Mouse (Mus musculus) neural tube, embryonic 15.5 days (tissue): ENCODE results near the gene Dbt. TPM values are rescaled to one million over a fixed set of nuclear protein-coding genes. Genes with fewer than 3 reads are reported as not detected.

Source experiments
- ATAC-seq: fragments of 200-750 bp; cut with Nextera tagmentation; 2 replicates; pipeline ENCODE4 v1.8.0; 2017; ENCODE audit warnings: mild to moderate bottlenecking, moderate TSS enrichment, moderate library complexity; ENCODE audit not compliant: low FRiP score
- H3K27ac ChIP-seq: fragments of 300-500 bp; sonication (generic); replicated peaks from 2 replicates; pipeline ENCODE4 v1.5.1; 2015; ENCODE audit warnings: mild to moderate bottlenecking, inconsistent platforms
- H3K27me3 ChIP-seq: fragments of 300-500 bp; sonication (generic); replicated peaks from 2 replicates; pipeline ENCODE4 v1.6.1; 2015; ENCODE audit warnings: inconsistent platforms
- H3K36me3 ChIP-seq: fragments of 300-500 bp; sonication (generic); 2 replicates; pipeline ENCODE4 v1.6.1; 2015; ENCODE audit warnings: inconsistent platforms
- H3K4me1 ChIP-seq: fragments of 300-500 bp; sonication (generic); 2 replicates; pipeline ENCODE4 v1.6.1; 2015; ENCODE audit warnings: inconsistent platforms
- H3K4me2 ChIP-seq: fragments of 300-500 bp; sonication (generic); 2 replicates; pipeline ENCODE4 v1.6.1; 2015; ENCODE audit warnings: inconsistent platforms, mild to moderate bottlenecking, moderate library complexity
- H3K4me3 ChIP-seq: fragments of 300-500 bp; sonication (generic); replicated peaks from 2 replicates; pipeline ENCODE4 v1.5.1; 2015; ENCODE audit warnings: mild to moderate bottlenecking, inconsistent platforms
- H3K9ac ChIP-seq: fragments of 300-500 bp; sonication (generic); replicated peaks from 2 replicates; pipeline ENCODE4 v1.6.1; 2015; ENCODE audit warnings: mild to moderate bottlenecking, inconsistent platforms
- H3K9me3 ChIP-seq: fragments of 300-500 bp; sonication (generic); replicated peaks from 2 replicates; pipeline ENCODE4 v1.6.1; 2016; ENCODE audit warnings: inconsistent platforms
- WGBS: fragments of 180-500 bp; shearing (Covaris S2); methylation state at CpG from one replicate; pipeline ENCODE4 v1.1.7; 2015; ENCODE audit warnings: mixed read lengths; 5-methylcytosine and 5-hydroxymethylcytosine counted together
- polyA plus RNA-seq: library from polyadenylated mRNA; unstranded; fragments of >200 nt; fragmentation: Nextera tagmentation; extraction: Ambion mirVana; gene quantifications from 2 replicates; pipeline ENCODE4 v1.2.1, GENCODE M21; 2015

Gene Dbt
- polyA plus RNA-seq, 1 experiment from 2014 or later = 13.7 TPM

DNA sequence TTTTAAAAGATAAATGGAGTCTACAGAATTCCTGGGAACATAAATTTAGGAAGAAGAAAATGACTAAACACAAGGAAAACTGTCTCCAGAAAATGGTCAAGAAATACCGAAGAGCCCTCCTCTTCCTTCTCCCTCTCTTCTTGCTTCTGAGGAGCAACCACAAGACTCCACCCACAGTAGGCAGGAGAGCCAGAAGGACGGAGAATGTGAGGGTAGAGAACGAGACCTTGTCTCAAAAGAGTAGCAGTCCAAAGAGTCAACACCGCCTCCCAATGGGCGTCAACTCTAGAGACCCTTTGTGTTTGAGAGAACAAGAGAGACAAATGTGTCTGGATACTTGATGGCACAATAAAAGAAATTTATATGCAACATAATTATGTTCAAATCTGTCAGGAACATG lies 19.2 kb upstream of the Dbt start:
- no peak overlapping the region for H3K27ac ChIP-seq
- no peaks in the 10 kb centered on the region for H3K9me3 ChIP-seq
- no peaks in the 10 kb centered on the region for H3K27me3 ChIP-seq
- no peak overlapping the region for H3K4me2 ChIP-seq
- no peak for ATAC-seq
- 57% methylated on average over 5 of the region's 5 CpGs for WGBS
- peaks cover 81% of the 10 kb centered on the region for H3K36me3 ChIP-seq
- no peak overlapping the region for H3K4me3 ChIP-seq
- no peak overlapping the region for H3K9ac ChIP-seq
- H3K4me1 ChIP-seq = no peaks in the 10 kb centered on the region

DNA sequence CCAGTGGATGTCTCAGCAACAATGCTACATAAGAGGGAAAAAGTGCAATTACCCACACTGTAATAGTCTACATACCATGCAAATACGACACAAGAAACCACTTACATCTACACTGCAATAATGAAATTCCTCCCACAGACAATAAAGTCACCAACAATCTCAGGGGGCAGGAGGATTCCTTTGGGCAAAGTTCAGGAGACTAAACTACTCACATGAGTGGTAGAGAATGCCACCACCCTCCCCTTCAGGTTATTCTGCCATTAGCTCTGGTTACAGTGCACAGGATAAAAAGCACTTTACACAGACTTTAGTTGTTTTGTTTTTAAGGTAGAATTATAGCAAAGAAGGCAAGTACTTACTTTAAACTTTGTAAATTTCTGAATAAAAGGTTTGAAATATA lies 17.2 kb upstream of the Dbt start:
- Histone ChIP-seq H3K9me3 (no peaks in the 10 kb centered on the region), H3K27ac (no peak overlapping the region), H3K4me2 (no peak overlapping the region), H3K4me3 (no peak overlapping the region), H3K27me3 (no peaks in the 10 kb centered on the region), H3K4me1 (no peaks in the 10 kb centered on the region), H3K36me3 (peaks cover 78% of the 10 kb centered on the region), H3K9ac (no peak overlapping the region)
- no peak for ATAC-seq
- 76% methylated on average over 1 of the region's 1 CpGs for WGBS

DNA sequence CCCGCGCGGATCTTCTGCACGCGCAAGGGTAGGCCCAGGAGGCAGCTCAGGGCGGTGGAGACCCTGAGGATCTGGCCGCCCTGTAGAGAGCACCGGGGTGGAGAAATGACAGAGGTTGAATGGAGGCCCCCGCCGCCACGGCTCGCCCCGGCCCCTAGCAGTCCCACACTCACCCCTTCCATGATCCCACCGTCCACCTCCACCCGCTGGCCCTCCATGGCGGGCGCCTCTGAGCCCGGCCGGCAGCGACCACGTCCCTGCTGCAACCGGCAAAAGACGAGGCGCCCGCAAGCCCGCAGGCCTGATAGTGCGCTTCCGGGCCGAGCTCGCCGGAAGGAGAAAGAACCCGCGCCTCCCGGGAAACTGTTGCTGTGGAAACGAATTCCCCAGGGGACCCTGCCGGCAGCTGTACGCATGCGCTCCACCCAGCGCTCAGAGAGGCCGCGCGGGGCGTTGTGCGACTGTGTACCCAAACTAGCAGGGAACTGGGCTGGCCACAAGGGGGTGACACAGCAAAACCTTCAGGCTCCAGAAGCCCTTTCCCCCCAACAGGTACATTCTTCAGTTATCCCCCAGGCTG lies 5.0 kb upstream of the Dbt start, which contains the start of gene Rtca:
TSS of gene Rtca (minus strand) at position 437 of the 580 bp plus-strand sequence.
- Histone ChIP-seq H3K4me1 (peaks cover 24% of the 10 kb centered on the region), H3K36me3 (peaks cover 30% of the 10 kb centered on the region), H3K9me3 (no peaks in the 10 kb centered on the region), H3K4me2 (peak within 1 kb of the TSS; percentile 80), H3K4me3 (peak within 1 kb of the TSS; percentile 94), H3K9ac (peak within 1 kb of the TSS; percentile 86), H3K27ac (peak within 1 kb of the TSS; percentile 81), H3K27me3 (no peaks in the 10 kb centered on the region)
- ATAC-seq = peak; percentile 96
- under 1% methylated on average over 42 of the region's 44 CpGs for WGBS

DNA sequence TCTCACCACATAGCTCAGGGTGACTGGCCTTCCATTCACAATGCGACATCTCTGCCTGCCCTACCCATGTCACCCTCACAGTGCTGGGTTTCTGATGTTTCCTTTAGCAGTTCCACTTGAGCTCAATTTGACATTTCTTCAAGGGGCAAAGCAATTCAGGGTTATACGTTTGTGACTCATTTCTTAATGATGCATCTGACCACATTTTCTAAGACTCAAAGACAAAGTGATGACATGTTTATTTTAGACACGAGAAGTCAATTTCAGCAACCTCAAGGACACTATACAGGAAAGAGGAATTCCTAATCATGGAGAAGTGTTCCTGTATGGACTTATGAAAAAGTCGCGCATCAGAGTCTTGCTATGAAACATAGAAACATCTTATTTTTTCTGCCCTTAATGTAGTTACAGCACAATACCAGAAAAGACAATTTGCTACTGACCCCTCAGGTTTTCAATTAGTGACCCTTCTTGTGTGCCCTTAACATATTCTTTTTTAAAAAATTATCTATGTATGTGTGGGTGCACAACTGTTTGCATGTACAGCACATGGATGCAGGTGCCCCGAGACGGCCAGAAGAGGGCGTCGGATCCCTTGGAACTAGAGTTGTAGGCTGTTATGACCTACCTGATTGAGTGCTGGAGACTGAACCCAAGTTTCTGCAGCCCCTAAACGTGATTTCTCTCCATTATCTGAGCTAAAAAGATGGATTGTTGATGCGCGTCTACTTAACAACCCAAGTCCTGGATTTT lies 543 bp upstream of the Dbt start:
- Histone ChIP-seq H3K9ac (peak overlapping the region; percentile 63; the same call in 1 of the 2 replicates), H3K4me2 (peak overlapping the region; percentile 74), H3K36me3 (0 out of 2 replicates have a peak, but pooled peaks cover 2% of the 10 kb centered on the region), H3K27ac (peak overlapping the region; percentile 71; the same call in 1 of the 2 replicates), H3K9me3 (no peaks in the 10 kb centered on the region), H3K4me1 (peaks cover 19% of the 10 kb centered on the region), H3K4me3 (peak overlapping the region; percentile 62), H3K27me3 (no peaks in the 10 kb centered on the region)
- peak; percentile 32 for ATAC-seq
- 47% methylated on average over 12 of the region's 12 CpGs for WGBS

DNA sequence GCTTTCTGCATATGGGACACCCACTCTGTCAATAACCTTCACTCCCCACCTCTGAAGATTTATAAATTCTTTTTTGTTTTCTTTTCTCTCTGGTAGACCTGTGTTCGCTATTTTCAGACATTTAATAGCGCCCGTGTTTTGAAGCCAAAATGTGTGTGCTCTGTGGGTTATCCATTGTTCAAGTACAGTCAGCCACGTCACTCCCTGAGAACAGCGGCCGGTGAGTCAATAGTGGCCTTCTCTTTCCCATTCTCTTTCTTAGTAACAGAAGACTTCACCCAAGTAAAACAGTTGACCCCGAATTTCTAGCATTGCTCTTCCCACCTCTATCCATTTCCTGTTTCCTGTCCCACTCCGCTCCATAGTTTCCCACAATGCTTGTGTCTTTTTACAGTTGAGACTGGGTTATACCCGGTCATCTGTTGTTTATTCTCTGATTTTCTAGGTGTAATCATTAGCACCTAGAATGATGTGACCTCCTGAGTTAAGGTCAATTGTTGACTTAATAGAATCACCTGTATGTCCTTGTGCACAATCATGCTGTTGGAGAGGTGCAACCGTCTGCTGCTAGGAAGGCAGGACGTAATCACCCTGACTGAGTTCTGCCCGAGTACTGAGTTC lies 7.4 kb downstream of the Dbt start:
- H3K4me2 ChIP-seq = no peak overlapping the region
- H3K9ac ChIP-seq = no peak overlapping the region
- H3K9me3 ChIP-seq = no peaks in the 10 kb centered on the region
- H3K27me3 ChIP-seq = no peaks in the 10 kb centered on the region
- peaks cover 11% of the 10 kb centered on the region; the same call in 1 of the 2 replicates for H3K36me3 ChIP-seq
- H3K4me3 ChIP-seq = no peak overlapping the region
- no peak overlapping the region for H3K27ac ChIP-seq
- no peaks in the 10 kb centered on the region for H3K4me1 ChIP-seq
- ATAC-seq = no peak
- 79% methylated on average over 12 of the region's 12 CpGs for WGBS

DNA sequence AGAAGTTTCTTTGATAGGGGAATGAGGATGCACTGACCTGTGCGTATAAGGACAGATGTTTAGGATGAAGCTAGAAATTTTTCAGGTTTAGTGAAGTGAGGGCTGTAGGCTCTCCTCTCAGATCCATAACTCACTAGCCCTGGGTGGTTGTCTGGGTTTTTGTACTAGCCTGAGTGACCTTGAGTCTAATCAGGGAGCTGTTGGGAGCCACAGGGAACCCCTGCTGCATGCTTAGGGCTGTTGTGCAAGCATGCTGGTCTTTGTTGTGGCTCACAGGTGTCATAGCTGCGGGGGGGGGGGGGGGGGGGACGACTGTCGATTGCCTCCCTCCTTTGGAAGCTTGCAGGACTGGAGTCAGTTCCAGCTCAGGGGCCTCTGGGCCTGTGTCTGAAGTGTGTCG lies 16.9 kb downstream of the Dbt start:
- H3K4me2 ChIP-seq = no peak overlapping the region
- ATAC-seq = no peak
- no peak overlapping the region for H3K4me3 ChIP-seq
- no peaks in the 10 kb centered on the region for H3K27me3 ChIP-seq
- H3K4me1 ChIP-seq = no peaks in the 10 kb centered on the region
- H3K27ac ChIP-seq = no peak overlapping the region
- no peak overlapping the region for H3K9ac ChIP-seq
- no peaks in the 10 kb centered on the region for H3K9me3 ChIP-seq
- WGBS = 62% methylated on average over 4 of the region's 5 CpGs
- H3K36me3 ChIP-seq = peaks cover 13% of the 10 kb centered on the region

DNA sequence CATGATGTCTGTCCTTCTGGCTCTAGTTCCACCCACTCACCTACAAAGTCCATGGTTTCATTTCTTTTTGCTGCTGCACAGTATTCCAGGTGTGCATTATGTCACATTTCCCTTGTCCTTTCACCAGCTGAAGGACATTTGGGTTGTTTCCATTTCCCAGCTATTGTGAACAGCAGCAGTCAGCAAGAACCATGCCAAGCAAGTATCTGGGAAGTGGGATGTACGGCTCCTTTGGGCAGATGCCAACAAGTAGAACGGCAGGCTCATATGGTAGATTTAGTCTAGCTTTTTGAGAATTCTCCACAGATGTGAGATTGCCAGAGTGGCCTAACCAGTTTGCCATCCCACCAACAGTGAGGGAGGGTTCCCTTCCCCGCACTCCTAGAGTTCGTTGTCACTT lies 18.0 kb downstream of the Dbt start:
- H3K4me3 ChIP-seq = no peak overlapping the region
- peaks cover 13% of the 10 kb centered on the region for H3K36me3 ChIP-seq
- no peaks in the 10 kb centered on the region for H3K9me3 ChIP-seq
- no peak overlapping the region for H3K27ac ChIP-seq
- WGBS = 75% methylated on average over 4 of the region's 4 CpGs
- no peaks in the 10 kb centered on the region for H3K27me3 ChIP-seq
- no peak overlapping the region for H3K9ac ChIP-seq
- no peak overlapping the region for H3K4me2 ChIP-seq
- ATAC-seq = no peak
- H3K4me1 ChIP-seq = no peaks in the 10 kb centered on the region

DNA sequence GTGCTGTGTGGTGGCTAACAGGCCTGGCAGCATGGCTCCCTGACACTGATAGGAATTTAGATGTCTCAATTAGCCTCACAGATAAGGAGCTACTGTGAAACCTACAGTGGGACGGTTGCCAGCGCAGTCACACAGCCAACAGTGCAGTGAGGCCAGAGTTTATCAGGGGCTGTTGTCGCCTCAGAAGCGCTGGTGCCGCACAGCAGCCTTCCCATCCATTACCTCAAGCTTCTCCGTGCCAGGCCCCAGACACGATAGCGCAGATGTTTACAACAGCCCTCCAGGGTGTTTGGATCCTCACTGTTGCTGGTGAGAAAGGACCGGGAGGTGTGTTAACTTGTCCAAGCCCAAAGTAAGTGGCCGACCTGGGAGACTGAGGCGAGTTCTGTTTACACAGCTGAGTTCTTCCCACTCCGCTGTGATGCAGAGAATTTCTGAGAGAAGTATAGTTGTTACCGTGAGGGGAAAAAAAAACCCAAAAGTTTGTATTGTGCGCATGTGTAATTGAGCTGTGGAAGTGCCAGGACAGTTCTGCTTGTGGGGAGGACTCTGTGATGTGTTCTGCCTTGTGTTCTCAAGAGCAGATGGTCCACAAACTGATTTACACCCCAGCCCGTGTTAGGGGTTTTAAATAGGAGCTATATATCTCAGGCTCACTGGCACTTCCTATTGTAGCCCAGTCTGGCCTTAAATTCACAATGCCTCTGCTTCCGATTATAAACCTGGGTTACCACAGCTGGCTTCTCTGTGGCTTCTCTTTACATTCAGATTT lies 23.7 kb downstream of the Dbt start:
- H3K4me2 ChIP-seq = peak overlapping the region; percentile 40
- peak; percentile 86 for ATAC-seq
- 8% methylated on average over 16 of the region's 16 CpGs for WGBS
- H3K4me1 ChIP-seq = peaks cover 15% of the 10 kb centered on the region
- H3K4me3 ChIP-seq = no peak overlapping the region
- H3K36me3 ChIP-seq = peaks cover 40% of the 10 kb centered on the region
- no peak overlapping the region for H3K9ac ChIP-seq
- H3K27ac ChIP-seq = peak overlapping the region; percentile 76
- H3K27me3 ChIP-seq = no peaks in the 10 kb centered on the region
- no peaks in the 10 kb centered on the region for H3K9me3 ChIP-seq

DNA sequence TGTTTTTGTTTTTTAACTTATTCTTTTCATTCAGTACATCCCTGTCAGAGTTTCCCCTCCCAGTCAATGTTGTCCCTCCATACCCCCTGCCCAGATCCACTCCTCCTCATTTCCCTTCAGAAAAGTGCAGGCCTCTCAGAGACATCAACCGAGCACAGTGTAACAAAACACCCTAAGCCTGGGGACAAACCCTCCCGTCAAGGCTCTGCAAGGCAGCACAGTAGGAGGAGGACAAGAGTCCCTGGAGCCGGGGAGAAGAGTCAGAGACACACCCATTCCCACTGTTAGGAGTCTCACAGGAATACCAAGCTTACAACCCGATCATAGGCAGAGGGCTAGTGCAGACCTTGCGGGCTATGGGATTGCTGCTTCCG lies 24.3 kb downstream of the Dbt start:
- no peaks in the 10 kb centered on the region for H3K9me3 ChIP-seq
- peak overlapping the region; percentile 40; the same call in 1 of the 2 replicates for H3K4me2 ChIP-seq
- H3K4me1 ChIP-seq = peaks cover 15% of the 10 kb centered on the region
- H3K27ac ChIP-seq = peak overlapping the region; percentile 76
- H3K36me3 ChIP-seq = peaks cover 45% of the 10 kb centered on the region
- H3K4me3 ChIP-seq = no peak overlapping the region
- no peak overlapping the region for H3K9ac ChIP-seq
- no peaks in the 10 kb centered on the region for H3K27me3 ChIP-seq
- WGBS = 8% methylated on average over 6 of the region's 6 CpGs
- ATAC-seq = peak; percentile 48; the same call in 1 of the 2 replicates

DNA sequence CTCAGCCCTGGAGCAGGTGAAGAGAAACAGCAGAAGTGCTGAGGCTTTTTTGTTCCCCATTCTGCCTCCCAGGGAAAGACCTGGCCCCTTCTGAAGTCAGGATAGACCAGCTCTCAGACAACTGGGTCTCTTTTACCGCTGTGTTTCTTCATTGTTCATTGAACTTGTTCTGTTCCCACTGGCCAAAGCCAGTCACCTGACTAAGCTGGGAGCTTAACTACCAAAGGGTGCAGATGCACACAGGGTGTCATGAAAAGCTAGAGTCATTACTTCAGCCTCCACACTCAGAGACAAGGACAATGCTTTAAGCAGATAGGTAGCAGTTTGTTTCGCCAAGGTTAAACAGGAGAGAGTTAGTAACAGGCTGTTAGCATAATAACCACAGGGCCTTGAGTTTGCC lies 29.2 kb downstream of the Dbt start:
- Histone ChIP-seq H3K36me3 (peaks cover 46% of the 10 kb centered on the region), H3K4me2 (no peak overlapping the region), H3K9me3 (no peaks in the 10 kb centered on the region), H3K4me1 (peaks cover 5% of the 10 kb centered on the region), H3K9ac (no peak overlapping the region), H3K27me3 (no peaks in the 10 kb centered on the region), H3K4me3 (no peak overlapping the region), H3K27ac (no peak overlapping the region)
- no peak for ATAC-seq
- 43% methylated on average over 2 of the region's 2 CpGs for WGBS

DNA sequence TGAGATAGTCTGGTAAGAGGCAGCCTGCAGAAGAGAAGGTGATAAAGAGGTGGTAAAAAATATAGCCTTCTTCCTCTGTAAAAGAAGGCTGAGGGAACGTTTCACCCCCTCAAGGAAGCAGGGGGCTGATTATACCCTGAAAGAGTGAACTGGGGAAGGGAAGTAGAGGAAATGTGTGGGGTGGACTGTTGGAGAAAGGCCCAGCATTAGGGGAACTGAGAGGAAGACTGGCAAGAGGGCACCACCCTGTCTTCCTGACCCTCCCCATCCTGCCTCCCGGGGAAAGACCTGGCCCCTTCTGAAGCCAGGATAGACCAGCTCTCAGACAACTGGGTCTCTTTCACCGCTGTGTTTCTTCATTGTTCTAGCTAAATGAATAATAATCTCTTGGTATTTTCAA lies 29.7 kb downstream of the Dbt start:
- no peak overlapping the region for H3K27ac ChIP-seq
- no peak overlapping the region for H3K9ac ChIP-seq
- no peak for ATAC-seq
- 62% methylated on average over 3 of the region's 3 CpGs for WGBS
- no peaks in the 10 kb centered on the region for H3K9me3 ChIP-seq
- peaks cover under 1% of the 10 kb centered on the region for H3K4me1 ChIP-seq
- H3K4me3 ChIP-seq = no peak overlapping the region
- no peaks in the 10 kb centered on the region for H3K27me3 ChIP-seq
- no peak overlapping the region for H3K4me2 ChIP-seq
- peaks cover 51% of the 10 kb centered on the region for H3K36me3 ChIP-seq
